Mouse (Mus musculus) CH12.LX (cell line): ENCODE results near the gene Rmi1. TPM values are rescaled to one million over a fixed set of nuclear protein-coding genes. Genes with fewer than 3 reads are reported as not detected.

Source experiments
- DNase-seq: peaks from one replicate; pipeline ENCODE4 v3.0.0-alpha.2; 2013; ENCODE audit errors: extremely low read depth
- H3K27ac ChIP-seq: 2 replicates; pipeline ENCODE4 v1.5.1; 2012; ENCODE audit warnings: low read depth, mild to moderate bottlenecking, control low read depth, moderate library complexity; ENCODE audit not compliant: insufficient read depth
- H3K27me3 ChIP-seq: replicated peaks from 2 replicates; pipeline ENCODE3; 2012; ENCODE audit warnings: inconsistent platforms
- H3K36me3 ChIP-seq, 2 experiments: replicated peaks in 1 of 2; 2 replicates each; pipeline versions ENCODE3 to v1.6.1; 2012; ENCODE audit warnings: inconsistent platforms in 1 of 2, low read length in 1 of 2, mild to moderate bottlenecking in 1 of 2, mixed read lengths in 1 of 2, moderate library complexity in 1 of 2; ENCODE audit not compliant: control insufficient read depth in 1 of 2, insufficient read depth in 1 of 2
- H3K4me1 ChIP-seq, 2 experiments: 2 replicates each; pipeline ENCODE4 v1.6.1; 2012; ENCODE audit warnings: inconsistent platforms in 1 of 2, moderate library complexity in 1 of 2; ENCODE audit not compliant: insufficient read depth in 2 of 2, control insufficient read depth in 1 of 2
- H3K4me2 ChIP-seq: 2 replicates; pipeline ENCODE4 v1.6.1; 2012; ENCODE audit warnings: low read depth, mild to moderate bottlenecking, control low read depth; ENCODE audit not compliant: poor library complexity, insufficient read depth, severe bottlenecking
- H3K4me3 ChIP-seq, 3 experiments: fragments of 150-350 bp in 1 of 3; sonication (generic) in 1 of 3; replicated peaks in 1 of 3; 2 replicates each; pipeline versions ENCODE3 to v1.5.1; 2011 to 2012; ENCODE audit warnings: low read depth in 2 of 3, low read length in 2 of 3, mild to moderate bottlenecking in 2 of 3, moderate library complexity in 2 of 3, control low read depth in 1 of 3, improper control_type of control experiment in 1 of 3, inconsistent platforms in 1 of 3, mixed read lengths in 1 of 3; ENCODE audit not compliant: poor library complexity in 1 of 3
- H3K79me2 ChIP-seq: replicated peaks from 2 replicates; pipeline ENCODE4 v1.6.1; 2012; ENCODE audit warnings: mild to moderate bottlenecking, moderate library complexity; ENCODE audit not compliant: control insufficient read depth, poor library complexity, insufficient read depth, severe bottlenecking; ENCODE audit errors: extremely low read depth
- H3K9ac ChIP-seq: 2 replicates; pipeline ENCODE4 v1.6.1; 2012; ENCODE audit warnings: low read depth, mild to moderate bottlenecking, control low read depth, moderate library complexity; ENCODE audit not compliant: insufficient read depth
- H3K9me3 ChIP-seq: replicated peaks from 2 replicates; pipeline ENCODE3; 2012; ENCODE audit warnings: low read length, inconsistent platforms, mixed read lengths
- BHLHE40 ChIP-seq: IDR thresholded peaks from 2 replicates; pipeline ENCODE4 v1.6.1; 2011; ENCODE audit warnings: mild to moderate bottlenecking, low read depth, low read length, improper control_type of control experiment
- CHD1 ChIP-seq: IDR thresholded peaks from 2 replicates; pipeline ENCODE4 v1.6.1; 2012; ENCODE audit warnings: low read depth, low read length, improper control_type of control experiment, inconsistent platforms
- CHD2 ChIP-seq: IDR thresholded peaks from 2 replicates; pipeline ENCODE4 v1.6.1; 2011; ENCODE audit warnings: low read length, improper control_type of control experiment
- CTCF ChIP-seq, 2 experiments: IDR thresholded peaks in 1 of 2; conservative IDR thresholded peaks in 1 of 2; 2 replicates each; pipeline ENCODE4 v1.5.1; 2011 to 2012; ENCODE audit warnings: low read depth in 2 of 2, low read length in 2 of 2, improper control_type of control experiment in 1 of 2, inconsistent platforms in 1 of 2, mild to moderate bottlenecking in 1 of 2, moderate library complexity in 1 of 2
- ELF1 ChIP-seq: IDR thresholded peaks from 2 replicates; pipeline ENCODE4 v1.6.1; 2014; ENCODE audit warnings: low read depth, mild to moderate bottlenecking, inconsistent platforms, low read length, improper control_type of control experiment
- HCFC1 ChIP-seq: IDR thresholded peaks from 2 replicates; pipeline ENCODE4 v1.6.1; 2012; ENCODE audit warnings: low read depth, mild to moderate bottlenecking, inconsistent platforms, low read length, improper control_type of control experiment
- JUN ChIP-seq: IDR thresholded peaks from 2 replicates; pipeline ENCODE4 v1.6.1; 2011; ENCODE audit warnings: low read depth, mild to moderate bottlenecking, low read length, improper control_type of control experiment, moderate library complexity; ENCODE audit not compliant: insufficient read depth
- KAT2A ChIP-seq: IDR thresholded peaks from 2 replicates; pipeline ENCODE4 v1.6.1; 2012; ENCODE audit warnings: low read length, improper control_type of control experiment, inconsistent platforms; ENCODE audit not compliant: insufficient replicate concordance
- MAFK ChIP-seq: IDR thresholded peaks from 2 replicates; pipeline ENCODE4 v1.6.1; 2011; ENCODE audit warnings: low read length, improper control_type of control experiment; ENCODE audit not compliant: insufficient replicate concordance
- MAZ ChIP-seq: IDR thresholded peaks from 2 replicates; pipeline ENCODE4 v1.6.1; 2012; ENCODE audit warnings: low read depth, mild to moderate bottlenecking, inconsistent platforms, low read length, improper control_type of control experiment, moderate library complexity
- MXI1 ChIP-seq: IDR thresholded peaks from 2 replicates; pipeline ENCODE4 v1.6.1; 2011; ENCODE audit warnings: mild to moderate bottlenecking, low read depth, low read length, improper control_type of control experiment
- NRF1 ChIP-seq: IDR thresholded peaks from 2 replicates; pipeline ENCODE4 v1.6.1; 2014; ENCODE audit warnings: low read depth, mild to moderate bottlenecking, inconsistent platforms, low read length, improper control_type of control experiment, moderate library complexity
- POLR2A ChIP-seq: IDR thresholded peaks from 2 replicates; pipeline ENCODE4 v1.6.1; 2011; ENCODE audit warnings: low read depth, mild to moderate bottlenecking, improper control_type of control experiment, low read length
- SIN3A ChIP-seq: IDR thresholded peaks from 2 replicates; pipeline ENCODE4 v1.6.1; 2012; ENCODE audit warnings: low read length, improper control_type of control experiment, inconsistent platforms
- TCF12 ChIP-seq: IDR thresholded peaks from 2 replicates; pipeline ENCODE4 v1.6.1; 2014; ENCODE audit warnings: low read depth, mild to moderate bottlenecking, inconsistent platforms, low read length, improper control_type of control experiment
- USF2 ChIP-seq: conservative IDR thresholded peaks from 2 replicates; pipeline ENCODE4 v1.6.1; 2011; ENCODE audit warnings: low read depth, low read length, improper control_type of control experiment
- ZC3H11A ChIP-seq: IDR thresholded peaks from 2 replicates; pipeline ENCODE4 v1.6.1; 2012; ENCODE audit warnings: low read depth, mild to moderate bottlenecking, inconsistent platforms, low read length, improper control_type of control experiment
- ZKSCAN1 ChIP-seq: IDR thresholded peaks from 2 replicates; pipeline ENCODE4 v1.6.1; 2012; ENCODE audit warnings: low read depth, inconsistent platforms, low read length, improper control_type of control experiment, borderline replicate concordance
- ZNF384 ChIP-seq: IDR thresholded peaks from 2 replicates; pipeline ENCODE4 v1.6.1; 2012; ENCODE audit warnings: low read depth, low read length, improper control_type of control experiment, inconsistent platforms
- dilution Hi-C: fragments of 300-500 bp; cut with MboI; formaldehyde crosslinking; loops from 2 replicates; pipeline ENCODE4 v1.14.3; 2020; ENCODE audit warnings: low sequenced_read_pairs; ENCODE audit not compliant: extremely low pct_unique_long_range_greater_than_20kb, extremely low pct_ligation_motif_present
- in situ Hi-C: fragments of 300-500 bp; cut with MboI; formaldehyde crosslinking; loops from 3 replicates; pipeline ENCODE4 v1.14.3; 2019; ENCODE audit warnings: low sequenced_read_pairs, low pct_ligation_motif_present, low pct_unique_long_range_greater_than_20kb, mixed read lengths
- polyA plus RNA-seq: library from polyadenylated mRNA; unstranded; fragments of >175 nt; gene quantifications from 2 replicates; pipeline ENCODE4 v1.2.1, GENCODE M21; 2012; ENCODE audit warnings: low read depth; ENCODE audit not compliant: insufficient read length
- total RNA-seq, 2 experiments: library from RNA; depleted of rRNA; stranded (reverse); fragments of 300-350 nt in 1 of 2; fragments of >200 nt in 1 of 2; gene quantifications; 2 replicates each; pipeline ENCODE4 v1.2.3; 2012 to 2014

Rmi1 gene
- total and polyA plus RNA-seq, 3 experiments, result 6.8 to 11.0 (median 8.4) TPM

DNA sequence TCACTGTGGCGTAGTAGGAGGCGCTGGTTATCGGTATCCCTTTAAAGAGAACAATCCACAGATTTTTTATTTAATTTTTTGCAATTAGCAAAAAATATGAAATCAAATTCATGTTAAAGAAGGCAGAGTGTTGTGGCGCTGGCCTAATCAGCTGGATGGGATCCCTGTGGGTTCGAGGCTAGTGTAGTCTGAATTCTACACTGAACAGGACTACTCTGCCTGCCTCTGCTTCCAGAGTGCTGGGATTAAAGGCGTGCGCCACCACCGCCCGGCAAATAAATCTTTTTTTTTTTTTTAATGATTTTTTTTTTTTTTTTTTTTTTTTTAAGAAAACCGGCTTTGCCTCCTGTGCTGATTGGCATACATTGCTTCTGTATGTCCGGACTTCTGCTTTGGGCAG, 17.7 kb upstream of the Rmi1 start:
- Histone ChIP-seq H3K27ac (no peak overlapping the region), H3K4me2 (no peak overlapping the region), H3K9ac (no peak overlapping the region), H3K27me3 (no peaks in the 10 kb centered on the region), H3K79me2 (no peaks in the 10 kb centered on the region), H3K4me3 (no peak overlapping the region), H3K4me1 (no peaks in the 10 kb centered on the region; a peak in 1 of 4 replicates), H3K9me3 (peaks cover 3% of the 10 kb centered on the region), H3K36me3 (peaks cover 4 to 31% of the 10 kb centered on the region in 2 experiments)
- TF ChIP-seq ELF1 (no peak), SIN3A (no peak), CHD1 (no peak), ZC3H11A (no peak)
- dilution Hi-C loops, result no loop called here
- in situ Hi-C loops, result loop anchor here (10.0 to 25.0 kb wide), 3 partner anchors 147 to 230 kb away; partner anchors contain the start of gene Idnk
- no peak for DNase-seq

DNA sequence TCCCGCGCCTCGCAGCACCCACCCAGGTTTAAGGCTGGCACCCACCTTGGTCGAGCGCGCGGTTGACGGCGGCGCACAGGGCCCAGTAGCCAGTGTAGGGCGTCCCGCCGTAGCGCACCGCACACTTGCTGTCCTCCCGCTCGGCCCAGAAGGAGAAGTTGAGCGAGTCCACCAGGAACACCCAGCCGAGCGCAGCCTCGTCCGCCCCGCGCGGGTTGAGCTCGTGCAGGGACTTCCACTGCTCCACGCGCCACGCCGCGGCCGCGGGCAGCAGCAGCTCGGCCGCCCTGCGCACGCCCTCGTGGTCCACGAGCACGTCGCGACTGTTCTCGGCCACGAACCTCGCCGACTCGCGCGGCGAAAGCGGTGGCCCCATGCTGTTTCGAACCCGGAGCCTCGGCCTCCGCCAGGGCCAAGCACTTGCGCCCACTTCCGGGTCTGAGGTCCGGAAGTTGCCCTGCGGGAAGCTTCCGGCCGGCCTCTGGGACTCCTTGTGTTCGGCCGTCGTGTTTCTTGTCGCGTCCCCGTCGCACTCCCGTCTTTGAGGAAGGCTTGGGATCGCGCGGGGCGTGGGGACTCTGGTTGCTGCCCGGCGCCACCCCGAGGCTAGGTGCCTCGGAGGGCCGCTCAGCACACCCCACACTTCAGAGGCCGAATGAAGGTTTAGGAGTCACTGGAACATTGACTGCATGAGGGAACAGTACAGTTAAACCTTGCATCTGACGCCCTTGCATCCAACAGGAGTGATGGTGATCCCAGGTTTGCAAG, 17.1 kb upstream of the Rmi1 start, which contains the start of gene 2210016F16Rik:
Gene 2210016F16Rik (minus strand): TSS at position 447 of the 768 bp plus-strand sequence.
- Histone ChIP-seq H3K9ac (no peak within 1 kb of the TSS), H3K27ac (no peak within 1 kb of the TSS), H3K27me3 (no peaks in the 10 kb centered on the region), H3K4me2 (no peak within 1 kb of the TSS), H3K9me3 (peaks cover 3% of the 10 kb centered on the region), H3K36me3 (peaks cover 4 to 36% of the 10 kb centered on the region in 2 experiments), H3K4me3 (peak within 1 kb of the TSS in 1 of 3 experiments; percentile 32), H3K4me1 (no peaks in the 10 kb centered on the region; a peak in 1 of 4 replicates), H3K79me2 (no peaks in the 10 kb centered on the region)
- dilution Hi-C loops (no loop called here), in situ Hi-C loops (loop anchor here (10.0 to 25.0 kb wide), 3 partner anchors 148 to 230 kb away; partner anchors contain the start of gene Idnk)
- no peak for TF ChIP-seq ZC3H11A
- TF ChIP-seq CTCF (conservative IDR thresholded peaks at IDR 0.05 in 1 of 2, IDR thresholded peaks at IDR 0.05 in 1 of 2; ENCODE audit: low read depth in 2 of 2, low read length in 2 of 2), result no peak
- no peak for TF ChIP-seq MAFK
- no peak for TF ChIP-seq HCFC1
- no peak for TF ChIP-seq CHD2
- TF ChIP-seq TCF12, result no peak
- no peak for TF ChIP-seq ZNF384
- TF ChIP-seq SIN3A, result no peak
- TF ChIP-seq MAZ, result no peak
- no peak for TF ChIP-seq MXI1
- TF ChIP-seq CHD1, result no peak
- TF ChIP-seq NRF1, result no peak
- no peak for TF ChIP-seq BHLHE40
- TF ChIP-seq KAT2A, result no peak
- TF ChIP-seq ZKSCAN1, result no peak
- no peak for TF ChIP-seq JUN
- no peak for TF ChIP-seq USF2
- no peak for TF ChIP-seq POLR2A
- no peak for DNase-seq
